Mouse (Mus musculus) megakaryocyte progenitor cell, adult 5-6 weeks (primary cell): ENCODE measurements around the gene Exoc3. TPM values are rescaled to one million over a fixed set of nuclear protein-coding genes. Genes with fewer than 3 reads are reported as not detected.

Experiments
- ATAC-seq: replicated peaks from 2 replicates; pipeline ENCODE4 v1.8.0; 2016; ENCODE audit warnings: mild to moderate bottlenecking, moderate TSS enrichment, inconsistent platforms; ENCODE audit not compliant: poor library complexity
- total RNA-seq, 2 experiments: library from RNA; stranded (forward) in 1 of 2; stranded (reverse) in 1 of 2; fragments of 157-497, 149-512 nt in 1 of 2; fragments of 200-1000 nt in 1 of 2; gene quantifications; 2 replicates each; pipeline versions ENCODE4 v1.2.3 to v1.2.4; 2015 to 2017

Gene Exoc3
- 19.5 and 24.5 TPM in 2 replicates for total RNA-seq (2015)
- 27.9 and 43.2 TPM in 2 replicates for total RNA-seq (2017)

GRCm38 (mm10) chr13:74208317-74208985 is at the start of gene Exoc3:
Gene Exoc3 (minus strand): TSS chr13:74208732.
- ATAC-seq, result peak; percentile 98

DNA sequence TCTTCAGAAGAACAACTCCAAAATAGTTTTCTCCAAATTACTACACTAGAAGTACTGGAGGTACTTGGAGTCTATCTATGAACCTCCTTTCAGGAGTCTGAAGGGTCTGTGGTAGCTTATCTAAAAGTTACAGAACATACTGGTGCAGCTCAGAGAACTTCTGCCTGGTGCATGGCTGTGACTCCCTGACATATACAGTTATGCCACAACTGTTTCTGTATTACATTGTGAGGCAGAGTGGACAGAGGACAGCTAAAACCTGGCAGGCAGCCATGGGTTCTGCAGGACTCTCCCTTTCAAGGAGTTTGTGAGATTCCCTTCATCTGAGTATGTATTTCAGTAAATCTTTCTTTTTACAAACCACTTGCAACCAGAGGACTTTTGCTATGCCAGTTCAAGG is 38.0 kb upstream of the Exoc3 start:
- peak; percentile 82 for ATAC-seq

- no peak; the same call in 1 of the 2 replicates for ATAC-seq
Observed at GRCm38 (mm10) chr13:74245899-74246231, 37.3 kb upstream of the Exoc3 start.

DNA sequence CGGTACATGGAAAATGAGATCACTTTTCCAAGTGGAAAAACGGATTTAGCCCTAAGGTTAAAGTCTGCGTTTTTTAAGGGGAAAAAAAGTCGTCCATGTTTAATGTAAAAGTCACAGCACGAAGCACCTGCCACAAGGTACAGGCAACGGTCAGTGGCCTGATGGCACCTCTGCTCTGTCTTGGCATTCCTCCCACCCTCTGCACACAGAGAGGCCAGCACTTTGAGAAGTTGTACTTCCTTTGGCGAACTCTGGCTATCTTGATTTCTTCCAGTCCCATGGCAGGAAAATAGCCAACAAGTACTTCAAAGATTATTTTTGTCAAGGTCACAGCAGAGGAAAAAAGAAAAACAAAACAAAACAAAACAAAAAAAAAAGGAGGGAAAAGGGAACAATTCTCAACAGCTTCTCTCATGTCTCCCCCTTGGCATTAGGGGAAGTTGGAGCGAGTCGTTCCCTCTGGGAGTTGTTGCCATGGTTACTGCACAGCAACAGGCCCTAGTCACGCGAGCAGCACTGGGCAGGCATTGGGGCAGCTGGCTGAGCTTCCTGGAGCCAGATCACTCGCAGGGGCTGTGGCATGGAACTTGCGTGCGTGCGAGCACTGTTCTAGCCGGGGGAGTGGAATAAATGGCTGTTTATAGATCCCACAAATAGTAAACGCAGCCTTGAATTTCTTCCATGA is 36.8 kb upstream of the Exoc3 start:
- ATAC-seq, result peak; percentile 72

DNA sequence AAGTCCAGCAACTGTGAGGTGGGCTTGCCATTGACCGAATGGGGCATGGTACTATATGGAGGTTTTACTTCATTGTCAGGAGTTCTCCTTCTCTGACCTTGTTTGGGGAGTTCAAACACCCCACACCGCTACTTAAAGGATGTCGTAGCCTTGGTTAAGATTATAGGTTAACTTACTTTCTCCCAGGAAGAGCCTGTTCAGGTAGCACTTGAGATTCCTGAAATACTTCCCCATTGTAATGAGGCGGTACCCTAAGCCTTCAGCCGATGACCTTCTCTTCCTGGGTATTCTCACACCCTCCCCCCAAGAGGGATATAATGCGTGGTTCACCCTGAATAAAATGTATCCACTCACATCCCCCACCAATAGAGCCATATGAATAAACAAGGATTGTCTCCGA is 29.0 kb upstream of the Exoc3 start:
- ATAC-seq, result no peak

DNA sequence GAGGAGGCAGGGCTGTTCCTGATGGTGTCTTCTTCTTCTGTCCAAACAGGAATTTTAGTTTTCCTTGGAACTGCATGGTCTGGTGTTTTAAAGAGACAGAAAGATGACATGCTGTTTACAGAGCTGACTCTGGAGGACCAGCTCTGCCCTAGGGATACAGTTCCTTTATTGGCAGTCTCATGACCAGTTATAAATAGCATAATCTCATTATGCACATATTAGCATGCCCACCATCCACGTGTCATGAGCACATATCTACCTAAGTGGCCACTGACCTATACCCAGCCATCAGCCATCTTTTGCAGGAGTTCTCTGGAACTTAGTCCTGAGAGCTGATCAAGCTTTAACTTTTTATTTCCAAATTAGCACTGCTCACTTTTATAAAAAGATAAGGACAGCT is 12.1 kb upstream of the Exoc3 start:
- ATAC-seq, result no peak

GRCm38 (mm10) chr13:74218441-74218840 is 9.9 kb upstream of the Exoc3 start:
- no peak for ATAC-seq

- ATAC-seq, result peak; percentile 30
Observed at GRCm38 (mm10) chr13:74208986-74209345, 434 bp upstream of the Exoc3 start.

DNA sequence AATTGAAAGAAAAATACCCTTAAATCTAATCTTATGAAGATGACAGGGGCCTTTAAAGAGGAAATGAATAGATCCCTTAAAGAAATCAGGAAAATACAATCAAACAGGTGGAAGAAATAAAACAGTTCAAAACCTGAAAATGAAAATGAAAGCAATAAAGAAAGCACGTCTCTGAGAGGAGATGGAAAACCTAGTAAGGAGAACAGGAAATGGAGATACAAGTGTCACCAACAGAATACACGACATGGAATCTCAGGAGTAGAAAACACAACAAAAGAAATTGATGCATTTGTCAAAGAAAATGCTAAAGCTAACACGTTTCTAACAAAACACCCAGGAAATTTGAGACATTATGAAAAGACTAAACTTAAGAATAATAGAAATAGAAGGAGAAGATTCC is 12.1 kb downstream of the Exoc3 start:
- no peak for ATAC-seq

- ATAC-seq, result peak; percentile 84
Observed at GRCm38 (mm10) chr13:74192613-74193012, 15.9 kb downstream of the Exoc3 start.

GRCm38 (mm10) chr13:74183011-74183695 is 25.4 kb downstream of the Exoc3 start:
- ATAC-seq, result no peak

GRCm38 (mm10) chr13:74172036-74172435 is 36.5 kb downstream of the Exoc3 start:
- ATAC-seq, result no peak

DNA sequence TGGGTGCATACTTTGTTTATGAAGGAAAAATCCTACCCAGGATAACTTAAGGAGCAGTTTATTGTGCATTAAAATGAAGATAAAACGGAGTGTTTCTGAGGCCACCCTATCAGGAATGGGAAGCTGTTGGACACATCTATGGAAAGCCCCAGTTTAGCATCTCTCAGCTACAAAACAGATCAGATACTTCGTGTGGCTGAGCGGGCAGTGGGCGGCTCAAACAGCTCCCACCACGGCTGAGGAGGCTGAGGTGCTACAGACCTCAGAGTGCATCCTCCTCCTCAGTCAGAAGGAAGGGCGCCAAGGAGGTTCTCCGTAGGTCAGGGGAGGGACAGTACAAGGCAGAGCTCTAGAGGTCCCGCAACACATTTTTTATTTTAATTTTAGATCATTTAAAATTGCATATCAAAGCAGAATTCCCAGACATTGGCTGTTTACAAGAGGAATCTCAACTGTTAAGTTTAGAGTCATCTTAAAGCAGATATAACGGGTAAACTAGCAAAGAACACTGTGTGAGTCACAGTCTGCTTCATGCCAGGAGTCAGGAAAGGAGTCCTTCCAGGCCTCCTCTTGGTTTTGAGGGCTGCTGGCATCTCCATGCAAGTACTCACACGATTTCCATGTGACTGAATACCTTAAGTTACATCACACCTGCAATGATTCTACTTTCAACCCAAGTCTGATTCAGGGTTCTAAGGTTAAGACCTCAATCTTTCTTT is 38.9 kb downstream of the Exoc3 start:
- no peak for ATAC-seq

DNA sequence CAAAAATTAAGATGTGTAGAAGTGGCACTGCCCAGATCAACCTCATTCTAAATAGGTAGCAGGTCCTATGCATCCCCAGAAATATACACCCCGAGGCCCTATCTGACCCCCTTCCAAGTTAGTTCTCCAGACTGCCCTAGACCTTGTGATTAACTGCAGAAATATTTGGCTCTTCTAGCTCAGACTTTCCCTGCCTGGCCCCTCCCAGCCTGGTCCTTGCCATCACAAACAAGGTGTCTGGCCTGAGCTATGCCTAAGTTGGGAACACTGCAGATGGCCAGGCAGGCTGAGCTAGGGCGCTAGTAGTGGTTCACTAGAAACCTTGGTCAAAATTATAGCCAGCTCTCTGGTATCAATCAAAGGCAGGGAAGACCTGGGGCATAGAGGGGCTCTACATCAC is 41.0 kb downstream of the Exoc3 start:
- no peak for ATAC-seq

DNA sequence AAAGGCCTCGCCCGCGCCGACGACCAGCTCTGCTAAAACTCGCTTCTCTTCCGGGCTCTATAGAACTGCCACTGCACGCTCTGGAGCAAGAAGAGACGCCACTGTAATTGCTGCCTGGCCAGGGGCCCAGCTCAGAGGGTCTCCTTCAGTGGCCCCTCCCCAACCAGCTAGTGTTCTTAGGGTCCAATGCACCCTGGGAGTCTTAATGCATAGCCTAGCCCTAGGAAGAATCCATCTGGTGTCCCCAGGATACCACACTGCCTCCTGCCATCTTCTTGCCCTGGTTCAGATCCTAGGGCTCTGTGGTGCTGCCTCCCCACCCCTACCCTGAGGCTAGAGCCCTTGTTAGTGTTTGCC is 41.5 kb downstream of the Exoc3 start:
- ATAC-seq, result peak; percentile 5; the same call in 1 of the 2 replicates

DNA sequence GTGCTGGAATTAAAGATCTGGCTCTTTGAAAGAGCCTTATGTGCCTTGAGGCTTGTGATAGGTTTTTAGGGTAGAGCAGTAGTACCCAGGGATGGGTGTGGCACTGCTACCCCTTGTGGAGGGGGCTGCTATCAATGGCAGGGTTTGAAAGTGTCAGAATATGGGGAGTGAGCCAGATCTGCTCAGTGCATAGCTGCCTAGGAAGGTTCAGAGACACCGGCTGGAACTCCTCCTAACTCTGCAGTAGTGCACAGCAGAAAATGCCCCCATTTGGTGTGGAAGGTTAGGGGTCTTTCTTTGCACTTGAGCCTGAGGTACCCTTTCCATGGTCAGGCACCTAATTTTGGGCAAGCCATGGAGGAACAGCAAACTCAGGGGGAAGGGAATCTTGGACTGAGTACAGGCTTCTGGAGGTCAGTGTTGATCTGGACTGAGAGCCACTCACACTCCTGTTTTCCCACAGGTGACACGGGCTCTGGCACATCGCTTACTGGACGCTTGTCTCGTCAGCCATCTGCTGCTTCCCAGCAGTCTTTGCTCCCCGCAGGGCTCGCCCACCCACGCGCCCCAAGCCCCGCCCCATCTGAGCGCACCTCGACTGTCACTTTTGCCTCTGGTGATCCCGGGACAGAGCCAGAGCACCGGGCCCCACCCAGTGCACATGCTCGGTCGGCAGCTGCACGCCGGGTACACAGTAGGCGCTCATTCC is 42.0 kb downstream of the Exoc3 start:
- ATAC-seq, result peak; percentile 93

- no peak for ATAC-seq
Observed at GRCm38 (mm10) chr13:74147327-74147726, 61.2 kb downstream of the Exoc3 start.

DNA sequence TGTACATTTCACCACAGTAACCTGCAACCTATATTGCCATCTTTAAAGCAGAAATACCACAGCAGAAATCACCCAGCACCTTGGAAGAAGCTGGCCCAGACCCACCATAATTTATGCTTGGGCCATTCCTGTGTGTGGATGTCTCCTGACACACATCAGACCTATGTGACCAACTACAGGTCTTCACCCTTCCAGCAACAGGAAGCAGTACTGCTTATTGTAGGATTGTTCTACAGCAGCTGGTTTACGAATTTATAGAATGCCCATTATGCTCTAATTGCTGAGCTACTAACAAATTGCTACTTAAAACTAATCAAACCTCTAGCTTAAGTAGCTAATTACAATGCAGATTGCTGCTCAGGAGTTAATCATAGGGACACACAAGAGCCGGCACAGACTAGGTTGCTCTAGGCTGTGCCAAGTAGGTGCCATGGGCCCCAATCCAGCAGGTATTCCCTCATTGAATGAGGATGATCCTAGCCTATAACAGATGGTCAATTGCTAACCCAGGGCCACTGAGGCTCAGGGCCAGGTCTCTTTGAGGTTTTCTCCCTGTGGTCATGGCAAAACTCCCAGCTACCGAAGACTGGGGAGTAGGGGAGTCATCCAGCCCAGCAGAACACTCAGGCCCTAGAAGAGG is 62.4 kb downstream of the Exoc3 start:
- ATAC-seq, result no peak

DNA sequence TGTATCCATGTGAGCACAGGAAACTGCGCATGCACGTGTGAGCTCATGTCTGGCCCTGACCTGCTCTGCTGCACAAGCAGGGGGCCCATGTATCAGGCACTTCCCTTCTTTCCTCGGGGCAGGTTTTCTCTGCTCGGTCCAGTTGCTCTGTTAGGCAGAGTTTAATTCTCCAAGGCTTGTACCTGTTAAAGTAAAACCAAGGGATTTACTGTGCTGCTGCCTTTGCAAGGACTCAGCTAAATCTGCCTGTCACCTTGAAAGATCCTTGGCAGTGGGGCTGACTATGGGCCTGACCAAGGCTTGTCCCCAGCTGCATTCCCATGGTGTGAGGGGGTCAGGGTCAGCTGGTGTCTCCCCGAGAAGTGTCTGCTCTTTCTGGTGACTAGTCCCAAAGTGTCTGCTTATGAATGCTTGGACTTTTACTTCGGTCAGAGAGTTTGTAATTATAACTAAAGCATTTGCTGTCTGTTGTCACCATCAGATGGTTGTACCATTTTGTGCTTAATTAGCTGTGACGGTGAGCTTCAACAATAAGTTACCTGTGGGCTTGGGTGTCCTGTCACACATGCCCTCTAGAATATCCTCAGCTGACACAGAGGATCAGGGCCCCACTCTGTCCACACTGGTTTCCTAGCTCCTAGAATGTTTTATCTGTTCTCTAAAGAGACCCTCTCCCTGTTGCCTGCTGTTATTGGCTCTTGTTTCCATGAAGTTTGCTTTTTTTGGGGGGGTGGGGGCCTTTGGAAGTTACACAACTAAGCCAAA is 64.2 kb downstream of the Exoc3 start:
- ATAC-seq, result no peak

- ATAC-seq, result no peak
Observed at GRCm38 (mm10) chr13:74143282-74143681, 65.2 kb downstream of the Exoc3 start.
